Mouse (Mus musculus) inflammation-experienced regulatory T-cells, adult 6 months (primary cell): Measurements from ENCODE around the gene Dhx15. TPM values are rescaled to one million over a fixed set of nuclear protein-coding genes. Genes with fewer than 3 reads are reported as not detected.
"Not testable (repeated sequence)": the region's sequence is repeated elsewhere in the genome, so short reads cannot be mapped to it uniquely, and the experiment has no call there.

Experiments
- ATAC-seq: one replicate; pipeline ENCODE4 v1.8.0; 2017
- polyA plus RNA-seq, 3 experiments: library from polyadenylated mRNA; unstranded; fragments of 100-300 nt; shearing (Covaris generic); gene quantifications; one replicate each; pipeline ENCODE4 v1.2.1; 2017

The Dhx15 gene
- polyA plus RNA-seq, result 100 to 1,000 TPM in 1 of 3 experiments, 10 to 100 TPM in 2; 96.8 to 117 (median 97.1) TPM

- peak; percentile 90 for ATAC-seq
Measured at GRCm38 (mm10) chr5:52190371-52191179, at the start of gene Dhx15. Gene Dhx15, minus strand, starts transcription at chr5:52190514.

- ATAC-seq, result no peak
Measured at GRCm38 (mm10) chr5:52238877-52239276, 48.6 kb upstream of the Dhx15 start.

GRCm38 (mm10) chr5:52237956-52238735 lies 47.8 kb upstream of the Dhx15 start:
- ATAC-seq, result no peak

- ATAC-seq, result not testable (repeated sequence)
Measured at GRCm38 (mm10) chr5:52236585-52236984, 46.3 kb upstream of the Dhx15 start.

- ATAC-seq, result no peak
Measured at GRCm38 (mm10) chr5:52234570-52234969, 44.3 kb upstream of the Dhx15 start.

GRCm38 (mm10) chr5:52233891-52234290 lies 43.6 kb upstream of the Dhx15 start:
- no peak for ATAC-seq

GRCm38 (mm10) chr5:52232611-52233010 lies 42.3 kb upstream of the Dhx15 start:
- no peak for ATAC-seq

- no peak for ATAC-seq
Measured at GRCm38 (mm10) chr5:52232199-52232598, 41.9 kb upstream of the Dhx15 start.

GRCm38 (mm10) chr5:52230466-52230865 lies 40.2 kb upstream of the Dhx15 start:
- ATAC-seq, result no peak

- no peak for ATAC-seq
Measured at GRCm38 (mm10) chr5:52226677-52227076, 36.4 kb upstream of the Dhx15 start.

GRCm38 (mm10) chr5:52221596-52221995 lies 31.3 kb upstream of the Dhx15 start:
- ATAC-seq, result no peak

- ATAC-seq, result no peak
Measured at GRCm38 (mm10) chr5:52220013-52220804, 29.9 kb upstream of the Dhx15 start.

GRCm38 (mm10) chr5:52218238-52218637 lies 27.9 kb upstream of the Dhx15 start:
- no peak for ATAC-seq

- no peak for ATAC-seq
Measured at GRCm38 (mm10) chr5:52213143-52213900, 23.0 kb upstream of the Dhx15 start.

- no peak for ATAC-seq
Measured at GRCm38 (mm10) chr5:52191180-52191468, 810 bp upstream of the Dhx15 start.

- ATAC-seq, result peak; percentile 58
Measured at GRCm38 (mm10) chr5:52189664-52190365, 499 bp downstream of the Dhx15 start.

- no peak for ATAC-seq
Measured at GRCm38 (mm10) chr5:52188206-52188605, 2.1 kb downstream of the Dhx15 start.

GRCm38 (mm10) chr5:52177326-52177725 lies 13.0 kb downstream of the Dhx15 start:
- ATAC-seq, result no peak

- no peak for ATAC-seq
Measured at GRCm38 (mm10) chr5:52168468-52168867, 21.8 kb downstream of the Dhx15 start.

GRCm38 (mm10) chr5:52149138-52149537 lies 41.2 kb downstream of the Dhx15 start:
- ATAC-seq, result peak; percentile 98

- ATAC-seq, result no peak
Measured at GRCm38 (mm10) chr5:52147141-52147540, 43.2 kb downstream of the Dhx15 start.

- no peak for ATAC-seq
Measured at GRCm38 (mm10) chr5:52145684-52146083, 44.6 kb downstream of the Dhx15 start.
